Mouse (Mus musculus) megakaryocyte-erythroid progenitor cell, adult 5 weeks (primary cell): ENCODE measurements around the gene Crym. TPM values are rescaled to one million over a fixed set of nuclear protein-coding genes. Genes with fewer than 3 reads are reported as not detected.

Experiments
- polyA plus RNA-seq: library from polyadenylated mRNA; stranded (reverse); fragments of >175 nt; gene quantifications from 2 replicates; pipeline ENCODE4 v1.2.3, GENCODE M21; 2012

The Crym gene
- not detected in 2 replicates for polyA plus RNA-seq

GRCm38 (mm10) chr7:120201771-120202170 is at the start of gene Crym:
Gene Crym, minus strand, starts transcription at chr7:120202111.

GRCm38 (mm10) chr7:120203789-120204188 is 1.9 kb upstream of the Crym start, which contains the start of gene Abca14:
Gene Abca14, plus strand, starts transcription at chr7:120203961.

GRCm38 (mm10) chr7:120173603-120174244 is 28.2 kb downstream of the Crym start, which contains the start of gene Anks4b:
Gene Anks4b, plus strand, starts transcription at chr7:120173858.

GRCm38 (mm10) chr7:120145191-120145590 is 56.7 kb downstream of the Crym start, which contains the start of gene Zp2:
Gene Zp2, minus strand, starts transcription at chr7:120145291.

Other genes with a start within 250 kb of the Crym start
- not detected in 2 replicates for gene Dnah3, start 106.8 kb downstream of the Crym start, polyA plus RNA-seq
- gene Tmem159, start 99.8 kb downstream of the Crym start, polyA plus RNA-seq: 8.5 and 8.6 TPM in 2 replicates
- not detected in 2 replicates for gene Zp2, start 56.8 kb downstream of the Crym start, polyA plus RNA-seq
- not detected in 2 replicates for gene Anks4b, start 28.3 kb downstream of the Crym start, polyA plus RNA-seq
- gene Abca14, start 1.9 kb upstream of the Crym start, polyA plus RNA-seq: not detected in 2 replicates
- not detected in 2 replicates for gene Abca15, start 126.6 kb upstream of the Crym start, polyA plus RNA-seq
- not detected in 2 replicates for gene Abca16, start 207.5 kb upstream of the Crym start, polyA plus RNA-seq